Mouse (Mus musculus) brown adipose tissue, adult 24 weeks (tissue): ENCODE measurements around the gene Itgb3. TPM values are rescaled to one million over a fixed set of nuclear protein-coding genes. Genes with fewer than 3 reads are reported as not detected.
A peak's percentile ranks its signal among the peaks of the same experiment; 100 is the strongest.

Source experiments
- H3K27ac ChIP-seq: fragments of 200-500 bp; replicated peaks from 2 replicates; pipeline ENCODE4 v1.5.1; 2012; ENCODE audit warnings: low read depth, mild to moderate bottlenecking, low read length
- H3K4me1 ChIP-seq: fragments of 200-500 bp; 2 replicates; pipeline ENCODE4 v1.6.1; 2012; ENCODE audit warnings: low read length, mixed read lengths; ENCODE audit not compliant: control insufficient read depth, insufficient read depth, insufficient read length
- H3K4me3 ChIP-seq: fragments of 200-500 bp; 2 replicates; pipeline ENCODE4 v1.5.1; 2012; ENCODE audit warnings: low read depth, mild to moderate bottlenecking, low read length, moderate library complexity; ENCODE audit not compliant: insufficient read depth
- polyA plus RNA-seq: library from polyadenylated mRNA; stranded (reverse); fragments of >200 nt; gene quantifications from 2 replicates; pipeline ENCODE4 v1.2.4, GENCODE M21; 2012; ENCODE audit not compliant: missing spikeins, insufficient read depth, insufficient read length

Itgb3 gene
- polyA plus RNA-seq, 1 experiment, result 0.71 TPM

GRCm38 (mm10) chr11:104592066-104592835 lies 15.5 kb upstream of the Itgb3 start:
- no peak overlapping the region for H3K4me3 ChIP-seq
- no peak overlapping the region for H3K27ac ChIP-seq
- H3K4me1 ChIP-seq, result no peaks in the 10 kb centered on the region

GRCm38 (mm10) chr11:104596365-104596764 lies 11.4 kb upstream of the Itgb3 start:
- Histone ChIP-seq H3K4me1 (no peaks in the 10 kb centered on the region), H3K4me3 (no peak overlapping the region), H3K27ac (no peak overlapping the region)

- Histone ChIP-seq H3K4me3 (no peak overlapping the region), H3K4me1 (no peaks in the 10 kb centered on the region), H3K27ac (no peak overlapping the region)
Measured at GRCm38 (mm10) chr11:104599265-104599945, 8.4 kb upstream of the Itgb3 start.

GRCm38 (mm10) chr11:104600675-104601074 lies 7.1 kb upstream of the Itgb3 start:
- Histone ChIP-seq H3K27ac (no peak overlapping the region), H3K4me3 (no peak overlapping the region), H3K4me1 (no peaks in the 10 kb centered on the region)

- peaks cover 6% of the 10 kb centered on the region; the same call in 1 of the 2 replicates for H3K4me1 ChIP-seq
- no peak overlapping the region for H3K27ac ChIP-seq
- no peak overlapping the region for H3K4me3 ChIP-seq
Measured at GRCm38 (mm10) chr11:104604192-104604591, 3.6 kb upstream of the Itgb3 start.

- H3K4me3 ChIP-seq, result peak overlapping the region; percentile 53
- H3K27ac ChIP-seq, result no peak overlapping the region
- peaks cover 6% of the 10 kb centered on the region; the same call in 1 of the 2 replicates for H3K4me1 ChIP-seq
Measured at GRCm38 (mm10) chr11:104608249-104608920, 585 bp downstream of the Itgb3 start.

- peaks cover 6% of the 10 kb centered on the region; the same call in 1 of the 2 replicates for H3K4me1 ChIP-seq
- H3K4me3 ChIP-seq, result no peak overlapping the region
- H3K27ac ChIP-seq, result no peak overlapping the region
Measured at GRCm38 (mm10) chr11:104609033-104609684, 1.4 kb downstream of the Itgb3 start.

- H3K4me1 ChIP-seq, result peaks cover 6% of the 10 kb centered on the region; the same call in 1 of the 2 replicates
- H3K27ac ChIP-seq, result no peak overlapping the region
- no peak overlapping the region for H3K4me3 ChIP-seq
Measured at GRCm38 (mm10) chr11:104609733-104610132, 1.9 kb downstream of the Itgb3 start.

GRCm38 (mm10) chr11:104611579-104612151 lies 3.9 kb downstream of the Itgb3 start:
- Histone ChIP-seq H3K27ac (no peak overlapping the region), H3K4me1 (peaks cover 6% of the 10 kb centered on the region; the same call in 1 of the 2 replicates), H3K4me3 (no peak overlapping the region)

GRCm38 (mm10) chr11:104613551-104613950 lies 5.8 kb downstream of the Itgb3 start:
- Histone ChIP-seq H3K27ac (no peak overlapping the region), H3K4me1 (peaks cover 3% of the 10 kb centered on the region; the same call in 1 of the 2 replicates), H3K4me3 (no peak overlapping the region)

GRCm38 (mm10) chr11:104614130-104614529 lies 6.3 kb downstream of the Itgb3 start:
- Histone ChIP-seq H3K4me3 (no peak overlapping the region), H3K27ac (no peak overlapping the region), H3K4me1 (peaks cover 6% of the 10 kb centered on the region; the same call in 1 of the 2 replicates)

- Histone ChIP-seq H3K4me1 (peaks cover 6% of the 10 kb centered on the region; the same call in 1 of the 2 replicates), H3K4me3 (no peak overlapping the region), H3K27ac (no peak overlapping the region)
Measured at GRCm38 (mm10) chr11:104616182-104616581, 8.4 kb downstream of the Itgb3 start.

GRCm38 (mm10) chr11:104618638-104619076 lies 10.9 kb downstream of the Itgb3 start:
- Histone ChIP-seq H3K4me3 (no peak overlapping the region), H3K4me1 (peaks cover 6% of the 10 kb centered on the region; the same call in 1 of the 2 replicates), H3K27ac (no peak overlapping the region)
